Mouse (Mus musculus) liver, embryonic 14.5 days (tissue): ENCODE results near the gene Abhd17c.

ENCODE experiments used
- CTCF ChIP-seq: IDR thresholded peaks from 2 replicates; pipeline ENCODE4 v1.5.1; 2016; ENCODE audit warnings: antibody characterized with exemption, low read depth, control low read depth
- EP300 ChIP-seq: IDR thresholded peaks from 2 replicates; pipeline ENCODE4 v1.6.1; 2016; ENCODE audit warnings: antibody characterized with exemption, low read depth

- no peak for TF ChIP-seq CTCF
- no peak for TF ChIP-seq EP300
These were observed 23.0 kb downstream of the Abhd17c start for GRCm38 (mm10) chr7:84128661-84129060.
